Mouse (Mus musculus) erythroblast, embryonic 14.5 days (primary cell): ENCODE measurements around the gene Ecd.

ENCODE experiments used
- GATA1 ChIP-seq: IDR thresholded peaks from 2 replicates; pipeline ENCODE4 v1.6.1; 2012; ENCODE audit warnings: low read length, inconsistent platforms, mixed read lengths
- TAL1 ChIP-seq: IDR thresholded peaks from 3 replicates; pipeline ENCODE4 v1.6.1; 2012; ENCODE audit warnings: low read length, inconsistent platforms, mixed read lengths

- TF ChIP-seq GATA1 (no peak), TAL1 (no peak)
Measured at GRCm38 (mm10) chr14:20347441-20347990, 405 bp downstream of the Ecd start.
